ENCODE assay signal across 8 mouse cellular contexts in genomic region chr4:129795151-129795860, GRCm38 (mm10). TPM values are rescaled to one million over a fixed set of nuclear protein-coding genes. Genes with fewer than 3 reads are reported as not detected.
A peak's percentile ranks its signal among the peaks of the same experiment; 100 is the strongest.
DNase-seq lines count a peak whose midpoint lies in the region; ATAC-seq lines count a peak whose summit lies in the region.

No protein-coding gene starts in this region.

- whole genome bisulfite sequencing in hindbrain, embryonic 15.5 days: 11% methylated on average over 17 of the region's 17 CpGs
- WGBS in liver, embryonic 15.5 days (ENCODE audit: insufficient replicate concordance): 43% methylated on average over 17 of the region's 17 CpGs
- 12% methylated on average over 17 of the region's 17 CpGs for WGBS in neural tube, embryonic 15.5 days

- no peak overlapping the region for H3K4me3 ChIP-seq in hindbrain, embryonic 15.5 days
- no peak overlapping the region for H3K4me3 ChIP-seq in liver, embryonic 15.5 days (replicated peaks)
- 0 out of 2 replicates have a peak overlapping the region, but pooled peaks have one; percentile 8 for H3K4me3 ChIP-seq in neural tube, embryonic 15.5 days (replicated peaks)

- DNase-seq in urinary bladder, postnatal 14 days (ENCODE audit: low spot score): peak; percentile 64
- DNase-seq in urinary bladder, postnatal 10 days (ENCODE audit: low spot score): no peak
- DNase-seq in gastrocnemius, postnatal 10 days: peak; percentile 45
- no peak for DNase-seq in thymus, adult 18-20 months
- DNase-seq in adrenal gland, postnatal 14 days: no peak

- no peak overlapping the region for H3K9ac ChIP-seq in hindbrain, embryonic 15.5 days
- H3K9ac ChIP-seq in liver, embryonic 15.5 days: no peak overlapping the region
- H3K9ac ChIP-seq in neural tube, embryonic 15.5 days (replicated peaks): no peak overlapping the region; the same call in 1 of the 2 replicates

- no peaks in the 10 kb centered on the region for H3K9me3 ChIP-seq in hindbrain, embryonic 15.5 days
- no peaks in the 10 kb centered on the region for H3K9me3 ChIP-seq in liver, embryonic 15.5 days (replicated peaks)
- no peaks in the 10 kb centered on the region for H3K9me3 ChIP-seq in neural tube, embryonic 15.5 days (replicated peaks)

- H3K4me2 ChIP-seq in hindbrain, embryonic 15.5 days: peak overlapping the region; percentile 37
- peak overlapping the region; percentile 6; the same call in 1 of the 2 replicates for H3K4me2 ChIP-seq in liver, embryonic 15.5 days
- H3K4me2 ChIP-seq in neural tube, embryonic 15.5 days: peak overlapping the region; percentile 38

- ATAC-seq in hindbrain, embryonic 15.5 days (ENCODE audit: low FRiP score, low read depth): peak; percentile 69; the same call in 1 of the 2 replicates
- no peak for ATAC-seq in liver, embryonic 15.5 days (ENCODE audit: insufficient read depth)
- ATAC-seq in neural tube, embryonic 15.5 days (ENCODE audit: low FRiP score): no peak

- H3K27ac ChIP-seq in hindbrain, embryonic 15.5 days (replicated peaks): peak overlapping the region; percentile 75
- H3K27ac ChIP-seq in liver, embryonic 15.5 days (replicated peaks): peak overlapping the region; percentile 48
- peak overlapping the region; percentile 79 for H3K27ac ChIP-seq in neural tube, embryonic 15.5 days (replicated peaks)

- 0 out of 2 replicates have a peak, but pooled peaks cover 3% of the 10 kb centered on the region for H3K27me3 ChIP-seq in hindbrain, embryonic 15.5 days
- no peaks in the 10 kb centered on the region for H3K27me3 ChIP-seq in liver, embryonic 15.5 days
- H3K27me3 ChIP-seq in neural tube, embryonic 15.5 days (replicated peaks): no peaks in the 10 kb centered on the region

- H3K36me3 ChIP-seq in hindbrain, embryonic 15.5 days: no peaks in the 10 kb centered on the region
- H3K36me3 ChIP-seq in liver, embryonic 15.5 days (replicated peaks): no peaks in the 10 kb centered on the region
- no peaks in the 10 kb centered on the region for H3K36me3 ChIP-seq in neural tube, embryonic 15.5 days

- peaks cover 28% of the 10 kb centered on the region for H3K4me1 ChIP-seq in hindbrain, embryonic 15.5 days (replicated peaks)
- peaks cover 46% of the 10 kb centered on the region for H3K4me1 ChIP-seq in liver, embryonic 15.5 days (replicated peaks)
- H3K4me1 ChIP-seq in neural tube, embryonic 15.5 days: peaks cover 23% of the 10 kb centered on the region

RNA-seq across cellular contexts. Expression of gene Ptp4a2, which starts 15.7 kb away (rescaled TPM):
- total RNA-seq in gastrocnemius, postnatal 10 days (2021): 100 to 1,000 TPM; 572 to 625 TPM
- 228 and 238 TPM in 2 replicates for polyA plus RNA-seq in hindbrain, embryonic 15.5 days (2015; fragmentation: Nextera tagmentation; extraction: Ambion mirVana)
- polyA plus RNA-seq in liver, embryonic 15.5 days (2015; fragmentation: Nextera tagmentation; extraction: Ambion mirVana): 140 and 174 TPM in 2 replicates
- 217 and 247 TPM in 2 replicates for polyA plus RNA-seq in neural tube, embryonic 15.5 days (2015; fragmentation: Nextera tagmentation; extraction: Ambion mirVana)
- total RNA-seq in adrenal gland, postnatal 14 days (2021): 313 and 326 TPM in 2 replicates

RNA-seq across cellular contexts. Expression of gene Khdrbs1, which starts 53.2 kb away (rescaled TPM):
- total RNA-seq in gastrocnemius, postnatal 10 days (2021): 10 to 100 TPM; 47.0 to 58.8 TPM
- 121 and 122 TPM in 2 replicates for polyA plus RNA-seq in hindbrain, embryonic 15.5 days (2015; fragmentation: Nextera tagmentation; extraction: Ambion mirVana)
- 25.7 and 26.1 TPM in 2 replicates for polyA plus RNA-seq in liver, embryonic 15.5 days (2015; fragmentation: Nextera tagmentation; extraction: Ambion mirVana)
- polyA plus RNA-seq in neural tube, embryonic 15.5 days (2015; fragmentation: Nextera tagmentation; extraction: Ambion mirVana): 105 and 106 TPM in 2 replicates
- 69.2 and 78.4 TPM in 2 replicates for total RNA-seq in adrenal gland, postnatal 14 days (2021)

Comparison
In these comparisons a context has a peak if more than half of its experiments do, and no peak if none do; other contexts are left out.
1. DNase-seq: peak in urinary bladder, postnatal 14 days (single experiment) and gastrocnemius, postnatal 10 days (single experiment); none in urinary bladder, postnatal 10 days (single experiment), thymus, adult 18-20 months (0 of 2) and adrenal gland, postnatal 14 days (single experiment).
2. Peak in every context shown above with its lines, with median percentiles within 50 percentile points of each other: H3K27ac ChIP-seq and H3K4me2 ChIP-seq.